Mouse (Mus musculus) heart, adult 2 months (tissue): ENCODE data around the gene Olfr740.

ENCODE experiments used
- CTCF ChIP-seq: fragments of 200-600 bp; IDR thresholded peaks from 2 replicates; pipeline ENCODE4 v1.8.1; 2022; ENCODE audit warnings: antibody characterized with exemption, mild to moderate bottlenecking, moderate library complexity
- POLR2A ChIP-seq: fragments of 200-500 bp; IDR thresholded peaks from 2 replicates; pipeline ENCODE4 v1.6.1; 2011; ENCODE audit warnings: mild to moderate bottlenecking, low read depth, low read length, control low read depth; ENCODE audit not compliant: insufficient read depth

DNA sequence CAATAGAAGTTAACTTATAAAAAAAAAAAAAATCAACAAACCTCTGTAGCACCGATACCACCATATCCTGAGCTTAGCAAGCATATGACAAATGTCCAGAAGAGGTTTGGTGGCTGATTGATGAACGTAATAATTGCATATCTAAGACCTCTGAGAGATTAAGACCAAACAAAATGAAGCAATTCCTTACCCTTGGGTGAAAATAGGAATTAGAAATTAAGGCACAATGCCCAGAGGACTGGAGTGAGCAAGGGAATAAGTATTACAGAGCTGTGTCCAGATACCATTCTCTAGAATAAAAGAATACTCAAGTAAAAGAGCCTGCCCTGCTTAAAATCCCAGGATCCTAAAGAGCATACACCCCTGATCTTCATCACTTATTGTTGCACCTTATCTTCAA, 27.0 kb upstream of the Olfr740 start, which contains the start of gene Olfr739:
- TF ChIP-seq CTCF (no peak), POLR2A (no peak)
